Mouse (Mus musculus): ENCODE results near the gene Rrp12.

The Rrp12 gene

GRCm38 (mm10) chr19:41847992-41848851, 47.8 kb downstream of the Rrp12 start, which contains the start of gene Frat2:
Gene Frat2, minus strand, starts transcription at chr19:41848132.
- peak; percentile 92 to 93 for DNase-seq

GRCm38 (mm10) chr19:41847614-41847991, 48.4 kb downstream of the Rrp12 start:
- peak in 1 of 2 experiments; percentile 67 for DNase-seq

- peak; percentile 70 to 72 for DNase-seq
These were observed 48.8 kb downstream of the Rrp12 start for GRCm38 (mm10) chr19:41847091-41847581.

- peak; percentile 56 to 65 for DNase-seq
These were observed 49.4 kb downstream of the Rrp12 start for GRCm38 (mm10) chr19:41846366-41847090.

GRCm38 (mm10) chr19:41844345-41844744, 51.6 kb downstream of the Rrp12 start:
- no peak for DNase-seq

- DNase-seq = no peak
These were observed 53.3 kb downstream of the Rrp12 start for GRCm38 (mm10) chr19:41842706-41843105.

- DNase-seq = peak; percentile 53 to 57
These were observed 53.8 kb downstream of the Rrp12 start for GRCm38 (mm10) chr19:41842196-41842595.

- peak in 1 of 2 experiments; percentile 17 for DNase-seq
These were observed 54.7 kb downstream of the Rrp12 start for GRCm38 (mm10) chr19:41841105-41841750.

GRCm38 (mm10) chr19:41839685-41840084, 56.3 kb downstream of the Rrp12 start:
- DNase-seq = no peak

- DNase-seq = no peak
These were observed 57.2 kb downstream of the Rrp12 start for GRCm38 (mm10) chr19:41838808-41839207.

GRCm38 (mm10) chr19:41837917-41838261, 58.1 kb downstream of the Rrp12 start:
- DNase-seq = no peak

- no peak for DNase-seq
These were observed 58.6 kb downstream of the Rrp12 start for GRCm38 (mm10) chr19:41837194-41837916.

- no peak for DNase-seq
These were observed 59.3 kb downstream of the Rrp12 start for GRCm38 (mm10) chr19:41836719-41837118.

GRCm38 (mm10) chr19:41835816-41836215, 60.2 kb downstream of the Rrp12 start:
- DNase-seq = no peak

GRCm38 (mm10) chr19:41835407-41835806, 60.6 kb downstream of the Rrp12 start:
- DNase-seq = no peak

GRCm38 (mm10) chr19:41832501-41833201, 63.3 kb downstream of the Rrp12 start:
- no peak for DNase-seq

GRCm38 (mm10) chr19:41831718-41832391, 64.1 kb downstream of the Rrp12 start:
- DNase-seq = no peak

GRCm38 (mm10) chr19:41831101-41831570, 64.8 kb downstream of the Rrp12 start:
- peak; percentile 59 to 77 for DNase-seq

- peak; percentile 70 to 74 for DNase-seq
These were observed 65.6 kb downstream of the Rrp12 start for GRCm38 (mm10) chr19:41830106-41831031.
